Mouse (Mus musculus): ENCODE data around the gene Nudt16l1. TPM values are rescaled to one million over a fixed set of nuclear protein-coding genes. Genes with fewer than 3 reads are reported as not detected.

The Nudt16l1 gene
- 163 TPM for polyA plus RNA-seq (2017; shearing (Covaris generic))

DNA sequence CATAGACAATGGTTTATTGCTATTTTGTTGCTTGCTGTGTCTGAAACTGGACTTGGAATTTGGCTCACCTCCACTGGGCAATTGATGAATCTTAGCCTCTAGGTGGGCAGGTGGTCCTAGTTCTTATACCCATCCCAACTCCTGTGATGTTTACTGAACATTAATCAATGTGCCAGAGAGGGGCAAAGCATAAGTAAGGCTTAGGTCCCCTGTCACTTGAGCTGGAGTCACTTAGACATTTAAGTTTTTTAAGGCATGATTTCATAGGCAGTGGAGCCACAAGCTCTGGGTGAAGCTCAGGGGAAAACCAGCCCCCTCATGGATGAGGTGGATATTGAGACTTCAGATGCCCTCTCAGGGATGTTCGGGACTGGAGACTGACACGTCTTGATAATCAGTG is at the start of gene Nudt16l1:
Gene Nudt16l1 (plus strand): TSS at position 301 of the 400 bp plus-strand sequence.

DNA sequence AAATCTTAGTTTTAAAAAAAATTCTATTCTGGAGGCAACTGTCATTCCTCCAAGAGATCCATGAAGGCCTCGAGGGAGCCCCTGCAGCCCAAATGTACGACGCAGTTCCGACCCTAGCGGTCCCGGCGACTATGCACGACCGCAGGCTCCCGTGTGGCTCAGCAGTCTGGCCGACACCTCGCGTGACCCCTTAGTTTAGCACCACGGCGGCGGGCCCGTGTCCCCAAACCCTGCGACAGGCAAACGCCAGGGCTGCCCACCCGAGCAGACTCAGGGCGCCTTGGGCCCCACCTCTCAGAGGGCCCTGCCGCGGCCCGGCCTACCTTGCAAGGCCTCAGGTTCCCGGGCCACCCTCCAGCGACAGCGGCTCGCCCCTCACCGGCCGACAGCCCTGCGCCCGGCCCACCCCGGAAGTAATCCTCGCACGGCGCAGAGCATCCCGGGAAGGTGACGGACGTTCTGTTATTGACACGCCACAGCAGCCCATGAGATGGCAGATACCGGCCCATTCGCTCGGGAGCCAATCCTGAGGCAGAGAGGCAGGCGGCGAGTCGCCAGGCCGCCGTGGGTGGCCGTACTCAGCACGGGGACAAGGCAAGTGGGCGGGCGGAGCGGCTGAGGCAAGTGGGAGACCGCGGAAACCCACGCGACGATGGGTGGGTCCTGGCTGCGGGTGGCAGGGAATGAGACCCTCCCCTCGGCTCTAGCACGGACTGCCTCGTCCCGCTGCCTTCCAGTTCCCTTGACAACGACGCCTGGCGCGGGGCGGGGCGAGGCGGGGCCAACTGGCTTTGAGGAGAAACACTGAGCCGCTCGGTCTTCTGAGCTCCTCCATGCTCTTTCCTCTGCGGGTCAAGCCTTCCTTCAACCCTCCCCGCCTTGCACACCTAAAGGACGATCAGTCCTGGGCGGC is 25.5 kb downstream of the Nudt16l1 start, which contains the start of gene Anks3:
Gene Anks3 (minus strand): TSS at position 409 of the 913 bp plus-strand sequence.

Other genes with a start within 250 kb of the Nudt16l1 start
- 9.6 TPM for gene Nmral1, start 219.4 kb upstream of the Nudt16l1 start, polyA plus RNA-seq (2017; shearing (Covaris generic))
- 104 TPM for gene Hmox2, start 212.4 kb upstream of the Nudt16l1 start, polyA plus RNA-seq (2017; shearing (Covaris generic))
- gene Cdip1, start 148.5 kb upstream of the Nudt16l1 start, polyA plus RNA-seq (2017; shearing (Covaris generic)) = 45.5 TPM
- gene 4930562C15Rik, start 103.3 kb upstream of the Nudt16l1 start, polyA plus RNA-seq (2017; shearing (Covaris generic)) = 0.35 TPM
- gene Ubald1, start 58.4 kb upstream of the Nudt16l1 start, polyA plus RNA-seq (2017; shearing (Covaris generic)) = 53.9 TPM
- 80.7 TPM for gene Mgrn1, start 52.5 kb upstream of the Nudt16l1 start, polyA plus RNA-seq (2017; shearing (Covaris generic))
- gene Anks3, start 25.4 kb downstream of the Nudt16l1 start, polyA plus RNA-seq (2017; shearing (Covaris generic)) = 96.9 TPM
- not detected for gene Sept12, start 59.1 kb downstream of the Nudt16l1 start, polyA plus RNA-seq (2017; shearing (Covaris generic))
- not detected for gene Smim22, start 68.5 kb downstream of the Nudt16l1 start, polyA plus RNA-seq (2017; shearing (Covaris generic))
- 24.5 TPM for gene Rogdi, start 74.8 kb downstream of the Nudt16l1 start, polyA plus RNA-seq (2017; shearing (Covaris generic))
- gene Glyr1, start 111.1 kb downstream of the Nudt16l1 start, polyA plus RNA-seq (2017; shearing (Covaris generic)) = 188 TPM
- gene Ubn1, start 111.3 kb downstream of the Nudt16l1 start, polyA plus RNA-seq (2017; shearing (Covaris generic)) = 16.7 TPM
- gene Ppl, start 193.7 kb downstream of the Nudt16l1 start, polyA plus RNA-seq (2017; shearing (Covaris generic)) = not detected
- gene Sec14l5, start 208.3 kb downstream of the Nudt16l1 start, polyA plus RNA-seq (2017; shearing (Covaris generic)) = not detected